Mouse (Mus musculus) cerebellum, adult (tissue): ENCODE measurements at regions not wholly inside any gene's neighbourhood (a gene's known extent, or its start where the extent isn't known, plus 50 kb on each side); places are given as distances from the start of the nearest gene placed in this dataset.
A peak's percentile ranks its signal among the peaks of the same experiment; 100 is the strongest.

Source experiments
- ATAC-seq: cut with Nextera tagmentation; 2 replicates; pipeline ENCODE4 v1.9.2; 2017; ENCODE audit warnings: mild to moderate bottlenecking, moderate library complexity, mixed read lengths; ENCODE audit not compliant: insufficient number of reproducible peaks, low FRiP score, low TSS enrichment

DNA sequence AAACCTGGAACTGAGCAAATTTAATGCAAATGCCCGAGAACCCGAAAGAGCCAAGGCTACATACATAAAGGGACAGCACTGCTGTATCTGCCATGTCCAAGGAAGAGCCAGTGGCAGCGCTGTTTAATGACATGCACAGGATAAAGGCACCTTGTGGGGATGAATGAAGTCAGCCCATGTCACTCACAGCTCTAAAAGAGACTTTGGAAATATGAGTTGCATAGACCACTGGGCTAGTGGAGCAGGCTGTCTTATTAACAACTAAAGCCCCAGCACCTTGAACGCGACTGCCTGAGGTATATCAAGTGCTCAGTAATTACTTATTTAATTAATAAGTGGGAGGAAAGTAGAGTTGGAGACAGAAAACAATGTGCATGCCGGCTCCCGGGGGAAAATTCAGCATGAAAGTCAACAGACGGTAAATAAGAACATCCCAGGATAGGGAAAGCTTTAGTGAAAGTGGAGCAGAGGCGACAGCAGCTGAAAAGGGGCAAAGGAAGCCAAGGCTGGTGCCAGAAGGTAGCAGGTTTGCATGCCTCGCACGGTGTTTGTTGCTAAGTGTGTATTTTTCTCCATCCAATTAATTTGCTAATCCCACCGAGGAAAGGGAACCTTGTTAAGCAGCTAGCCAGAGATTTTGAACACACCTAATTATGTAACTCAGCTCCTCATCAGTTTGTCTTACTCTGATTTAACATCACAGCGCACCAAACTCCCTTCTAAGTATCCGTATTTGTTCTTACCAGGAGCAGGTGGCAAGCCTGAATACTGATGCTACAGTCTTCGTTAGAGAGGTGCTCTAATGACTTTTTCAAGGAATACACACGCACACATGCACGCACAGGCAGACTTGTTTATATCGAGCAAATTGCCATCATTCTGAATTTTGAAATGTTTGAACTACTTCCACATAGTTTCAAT lies 167.4 kb downstream of the Triml1 start:
- no peak; the same call in 1 of the 2 replicates for ATAC-seq

DNA sequence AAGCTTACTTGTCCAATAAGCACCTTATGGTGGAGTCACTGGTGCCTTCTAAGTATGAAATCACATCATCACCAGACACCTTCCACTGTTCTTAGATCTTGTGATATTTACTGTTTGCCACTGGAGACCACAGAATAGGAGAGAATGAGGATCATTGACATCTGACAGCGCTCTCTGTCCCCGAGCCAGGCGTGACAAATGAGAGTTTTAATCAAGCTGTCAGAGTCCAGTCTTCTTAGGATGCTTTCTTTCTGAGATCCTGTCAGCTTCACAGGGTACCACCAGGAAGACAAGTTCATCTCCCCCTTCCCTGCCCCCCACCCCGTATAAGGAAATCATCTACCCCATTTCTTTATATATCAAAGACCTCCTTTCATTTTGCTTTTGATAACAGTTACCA lies 168.7 kb downstream of the Triml1 start:
- no peak for ATAC-seq

DNA sequence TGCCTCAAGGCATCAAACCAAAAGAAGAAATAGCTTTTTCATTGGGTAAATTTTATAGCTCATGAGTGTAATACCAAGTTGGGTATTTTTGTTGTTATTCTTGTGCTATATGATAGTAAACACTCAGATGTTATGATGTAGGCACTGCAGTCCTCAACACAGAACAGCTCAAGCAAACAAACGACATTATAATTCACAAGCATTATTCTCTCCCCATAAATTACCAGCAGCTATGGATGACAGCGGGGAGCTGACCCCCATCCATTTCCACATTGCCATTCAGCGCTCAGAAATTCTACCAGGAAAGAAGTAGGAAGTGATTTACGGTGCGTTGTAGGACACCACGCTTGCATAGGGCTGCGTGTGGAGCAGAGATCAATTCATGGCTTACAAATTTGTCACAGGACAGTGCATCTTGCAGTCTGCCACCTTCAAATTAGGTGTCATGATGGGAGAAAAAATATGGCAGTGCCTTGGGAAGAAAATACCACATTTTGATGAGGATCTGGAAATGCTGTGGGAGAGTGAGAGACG lies 173.4 kb downstream of the Triml1 start:
- ATAC-seq = no peak

- no peak for ATAC-seq
Observed at GRCm38 (mm10) chr8:42964507-42964906, 176.8 kb downstream of the Triml1 start.

- ATAC-seq = no peak
Observed at GRCm38 (mm10) chr8:42958052-42958805, 183.1 kb downstream of the Triml1 start.

DNA sequence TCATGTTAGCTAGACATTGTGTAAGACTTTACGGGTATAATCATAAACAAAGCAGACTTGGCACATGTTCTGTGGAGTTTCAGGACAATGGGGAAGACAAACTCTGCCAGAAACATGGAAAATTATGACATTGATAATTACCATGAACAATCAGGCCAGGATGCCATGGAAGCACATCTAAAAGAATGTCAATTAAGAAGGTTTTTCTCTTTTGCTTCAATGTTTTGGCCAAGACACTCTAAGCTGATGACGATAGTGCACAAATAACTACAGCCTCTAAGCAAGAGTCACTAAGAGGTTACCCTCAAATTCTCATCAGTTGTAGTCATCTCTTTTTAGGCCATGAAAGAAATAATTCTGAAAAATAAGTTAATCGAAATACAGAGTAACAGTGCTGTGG lies 208.7 kb downstream of the Triml1 start:
- ATAC-seq = no peak

GRCm38 (mm10) chr8:42891658-42892057 lies 249.6 kb downstream of the Triml1 start:
- ATAC-seq = no peak

DNA sequence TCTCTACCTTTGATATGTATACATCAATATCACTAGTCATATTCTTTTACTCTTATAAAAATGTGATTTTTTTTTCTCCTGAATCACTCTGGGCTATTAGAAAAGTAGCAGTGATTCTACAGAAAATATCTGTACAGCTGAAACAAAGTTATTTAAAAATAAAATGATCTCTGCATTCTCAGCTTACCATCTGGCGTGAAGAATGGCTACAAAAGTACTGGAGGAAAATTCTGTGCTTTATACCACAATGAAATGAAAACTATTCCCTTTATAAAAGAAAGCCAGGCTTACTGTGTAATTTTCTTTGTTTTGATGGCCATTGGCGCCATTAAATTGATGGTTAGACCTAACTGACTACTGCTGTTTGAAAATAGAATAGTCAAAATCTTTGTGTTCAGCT lies 254.8 kb downstream of the Triml1 start:
- ATAC-seq = no peak

DNA sequence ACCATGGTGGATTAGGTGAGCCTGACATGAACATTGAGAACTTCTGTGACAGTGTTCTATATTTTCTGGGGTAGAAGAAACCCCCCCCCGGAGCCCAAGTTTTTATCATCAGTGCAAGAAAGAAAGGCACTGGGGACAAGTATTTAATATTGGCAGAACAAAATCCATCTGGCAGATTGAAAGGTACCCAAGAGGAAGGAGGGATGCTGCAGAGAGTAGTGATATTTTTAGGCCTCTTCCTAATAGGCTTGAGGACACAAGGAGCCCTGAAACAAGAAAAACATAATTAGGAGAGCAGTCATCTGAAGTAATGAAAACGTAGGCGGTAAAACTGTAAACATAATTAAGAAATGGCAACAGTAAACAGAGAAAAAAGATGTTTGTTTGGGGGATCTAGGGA lies 271.0 kb downstream of the Triml1 start:
- ATAC-seq = peak; percentile 67
